Mouse (Mus musculus): ENCODE measurements at regions not wholly inside any gene's neighbourhood (a gene's known extent, or its start where the extent isn't known, plus 50 kb on each side); places are given as distances from the start of the nearest gene placed in this dataset.

DNA sequence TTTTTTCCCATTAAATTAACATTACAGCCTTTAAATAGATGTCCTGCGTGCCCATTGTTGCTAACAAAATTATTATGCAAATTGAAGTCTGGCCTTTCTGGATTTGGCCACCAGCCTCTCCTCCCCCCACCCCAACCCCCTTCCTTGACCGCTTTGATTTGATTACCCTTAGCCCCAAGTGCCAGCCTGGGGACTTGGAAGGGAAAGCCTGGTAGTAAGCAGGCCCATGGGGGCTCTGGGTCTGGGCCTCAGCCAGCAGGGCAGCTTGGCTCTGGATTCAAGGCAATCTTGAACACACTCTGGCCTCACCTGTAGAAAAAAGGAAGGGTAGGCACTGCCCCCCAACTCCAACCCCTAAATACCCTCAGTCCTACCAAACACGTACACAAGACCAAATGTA is 100.2 kb downstream of the 2410131K14Rik start:
- no peak for TF ChIP-seq CTCF (IDR thresholded peaks at IDR 0.05; ENCODE audit: low read depth, low read length)
- no peak for TF ChIP-seq GATA1 (IDR thresholded peaks at IDR 0.05; ENCODE audit: borderline replicate concordance, low read length)

All from G1E (cell line).